Mouse (Mus musculus) liver, postnatal 0 days (tissue): Measurements from ENCODE around the gene Adamts20. TPM values are rescaled to one million over a fixed set of nuclear protein-coding genes. Genes with fewer than 3 reads are reported as not detected.

Experiments used
- ATAC-seq: fragments of 200-750 bp; cut with Nextera tagmentation; 2 replicates; pipeline ENCODE4 v1.8.0; 2017; ENCODE audit warnings: mild to moderate bottlenecking, moderate library complexity
- DNase-seq: peaks from one replicate; pipeline ENCODE4 v3.0.0-alpha.2; 2016
- H3K27ac ChIP-seq: fragments of 300-500 bp; sonication (generic); 2 replicates; pipeline ENCODE4 v1.5.1; 2014; ENCODE audit warnings: antibody characterized with exemption, moderate library complexity, mild to moderate bottlenecking, low read depth
- H3K27me3 ChIP-seq: fragments of 300-500 bp; sonication (generic); 2 replicates; pipeline ENCODE4 v1.6.1; 2014; ENCODE audit warnings: low read length, control low read depth, mixed read lengths; ENCODE audit not compliant: insufficient read depth
- H3K36me3 ChIP-seq: fragments of 300-500 bp; sonication (generic); replicated peaks from 2 replicates; pipeline ENCODE4 v1.6.1; 2014; ENCODE audit warnings: mild to moderate bottlenecking, control low read depth, low read length, moderate library complexity, mixed read lengths; ENCODE audit not compliant: insufficient read depth
- H3K4me1 ChIP-seq: fragments of 300-500 bp; sonication (generic); 2 replicates; pipeline ENCODE4 v1.6.1; 2014; ENCODE audit warnings: antibody characterized with exemption, mild to moderate bottlenecking, control low read depth; ENCODE audit not compliant: insufficient read depth
- H3K4me2 ChIP-seq: fragments of 300-500 bp; sonication (generic); 2 replicates; pipeline ENCODE4 v1.6.1; 2014; ENCODE audit warnings: low read depth, mild to moderate bottlenecking, low read length, moderate library complexity, mixed read lengths
- H3K4me3 ChIP-seq: fragments of 300-500 bp; sonication (generic); 2 replicates; pipeline ENCODE4 v1.5.1; 2014; ENCODE audit warnings: low read depth, low read length
- H3K9ac ChIP-seq: fragments of 300-500 bp; sonication (generic); replicated peaks from 2 replicates; pipeline ENCODE4 v1.6.1; 2014; ENCODE audit warnings: mild to moderate bottlenecking, moderate library complexity
- H3K9me3 ChIP-seq: fragments of 300-500 bp; sonication (generic); 2 replicates; pipeline ENCODE4 v1.6.1; 2016; ENCODE audit warnings: mild to moderate bottlenecking, control low read depth, low read length, mixed read lengths
- CTCF ChIP-seq: sonication (generic); IDR thresholded peaks from 2 replicates; pipeline ENCODE4 v1.5.1; 2016; ENCODE audit warnings: antibody characterized with exemption, low read depth
- EP300 ChIP-seq: IDR thresholded peaks from 2 replicates; pipeline ENCODE4 v1.6.1; 2016; ENCODE audit warnings: antibody characterized with exemption, low read depth, mild to moderate bottlenecking
- WGBS: fragments of 180-500 bp; shearing (Covaris S2); extraction: QIAGEN DNeasy Blood & Tissue Kit; methylation state at CpG from one replicate; pipeline ENCODE4 v1.1.7; 2014; ENCODE audit not compliant: insufficient replicate concordance; 5-methylcytosine and 5-hydroxymethylcytosine counted together
- polyA plus RNA-seq: library from polyadenylated mRNA; unstranded; fragments of >200 nt; fragmentation: Nextera tagmentation; extraction: Ambion mirVana; gene quantifications from 2 replicates; pipeline ENCODE4 v1.2.1, GENCODE M21; 2015

Gene Adamts20
- polyA plus RNA-seq, 1 experiment from 2014 or later = not detected

DNA sequence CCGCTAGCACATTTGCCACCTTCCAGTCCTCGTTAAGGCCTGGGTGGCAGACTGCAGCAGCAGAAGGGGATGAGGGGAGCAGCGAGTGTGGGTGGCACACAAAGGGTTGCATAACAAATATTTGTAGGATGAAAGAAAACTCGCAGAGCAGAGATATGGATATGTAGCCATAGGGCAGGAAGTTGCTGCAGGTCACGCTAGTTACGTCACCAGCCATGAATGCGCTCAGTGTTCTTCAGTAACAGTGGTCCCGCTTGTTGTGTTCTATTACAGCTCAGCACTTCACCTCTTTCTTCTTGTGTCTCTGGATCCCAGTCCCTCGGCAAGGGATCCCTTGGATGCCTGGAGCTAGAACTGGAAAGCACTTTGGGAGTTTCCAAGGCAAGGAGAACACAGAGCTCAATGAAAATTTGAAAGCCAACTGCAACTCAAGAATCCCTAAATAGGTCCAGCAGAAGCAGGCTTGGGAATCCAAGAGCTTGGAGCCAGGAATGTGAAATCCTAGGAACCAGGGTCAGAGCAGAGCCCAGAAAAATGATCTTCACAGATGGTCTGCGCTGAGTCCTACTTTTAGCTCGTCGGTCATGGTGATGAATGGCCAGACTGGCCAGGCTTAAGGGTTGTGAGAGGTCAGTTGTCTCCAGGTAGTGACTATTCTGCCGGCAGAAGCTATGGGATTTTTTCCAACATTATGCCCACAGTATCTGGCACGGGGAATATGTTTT, 34.4 kb downstream of the Adamts20 start:
- no peak for TF ChIP-seq EP300
- no peak for TF ChIP-seq CTCF
- Histone ChIP-seq H3K9me3 (no peaks in the 10 kb centered on the region), H3K36me3 (no peaks in the 10 kb centered on the region), H3K4me1 (no peaks in the 10 kb centered on the region), H3K27ac (no peak overlapping the region), H3K4me3 (no peak overlapping the region), H3K9ac (no peak overlapping the region), H3K27me3 (no peaks in the 10 kb centered on the region), H3K4me2 (no peak overlapping the region)
- ATAC-seq (no peak), DNase-seq (no peak)
- WGBS = 70% methylated on average over 14 of the region's 14 CpGs

DNA sequence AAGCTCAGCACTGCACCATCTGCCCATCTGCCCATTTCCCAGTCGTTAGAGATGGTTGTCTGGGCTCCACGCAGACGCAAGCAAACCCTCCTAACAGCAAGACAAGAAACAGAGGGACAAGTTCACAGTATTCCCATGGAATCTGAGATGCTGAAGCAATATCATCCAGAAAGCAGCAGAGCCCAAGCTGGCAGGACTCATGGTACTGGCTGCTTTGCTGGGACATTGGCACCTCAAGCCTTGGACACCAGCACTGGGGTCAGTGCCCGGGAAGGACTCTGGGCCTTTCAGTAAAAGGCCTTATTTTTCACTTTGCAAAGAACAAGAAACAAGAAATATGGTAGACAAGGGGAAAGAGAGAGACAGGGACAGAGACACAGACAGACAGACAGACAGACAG, 36.5 kb downstream of the Adamts20 start:
- ATAC-seq (no peak), DNase-seq (no peak)
- Histone ChIP-seq H3K36me3 (no peaks in the 10 kb centered on the region), H3K27ac (no peak overlapping the region), H3K27me3 (no peaks in the 10 kb centered on the region), H3K9me3 (no peaks in the 10 kb centered on the region), H3K4me2 (no peak overlapping the region), H3K4me3 (no peak overlapping the region), H3K9ac (no peak overlapping the region), H3K4me1 (no peaks in the 10 kb centered on the region)
- WGBS = 87% methylated on average over 4 of the region's 4 CpGs
- TF ChIP-seq EP300 (no peak), CTCF (no peak)

DNA sequence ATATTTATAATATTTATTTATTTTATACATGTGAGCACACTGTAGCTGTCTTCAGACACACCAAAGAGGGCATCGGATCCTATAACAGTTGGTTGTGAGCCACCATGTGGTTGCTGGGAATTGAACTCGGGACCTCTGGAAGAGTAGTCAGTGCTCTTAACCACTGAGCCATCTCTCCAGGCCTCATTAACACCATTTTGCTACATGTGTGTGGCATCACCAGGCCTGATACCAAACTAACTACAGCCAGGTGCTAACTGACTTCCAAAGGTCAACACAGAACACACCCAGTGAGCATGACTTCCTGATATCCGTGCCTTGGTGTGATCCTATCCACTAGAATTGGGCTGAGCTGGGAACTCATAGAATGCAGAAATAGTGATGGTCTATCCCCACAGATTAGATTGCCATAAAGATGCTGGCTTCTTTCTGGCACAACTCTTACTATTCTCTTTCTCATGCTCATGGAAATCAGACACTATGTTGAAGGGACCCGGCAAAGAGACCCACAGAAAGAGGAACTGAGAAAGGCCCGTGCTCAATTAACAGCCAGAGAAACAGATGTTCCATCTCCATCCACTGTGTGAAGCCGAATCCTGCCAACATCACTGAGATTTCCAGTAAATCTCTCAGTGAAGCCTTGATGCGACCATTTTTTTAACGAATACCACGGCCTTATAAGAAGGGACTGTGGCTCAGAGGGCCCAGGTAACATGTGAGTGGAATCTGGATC, 37.6 kb downstream of the Adamts20 start:
- H3K4me3 ChIP-seq = no peak overlapping the region
- no peaks in the 10 kb centered on the region for H3K4me1 ChIP-seq
- no peaks in the 10 kb centered on the region for H3K36me3 ChIP-seq
- H3K9me3 ChIP-seq = no peaks in the 10 kb centered on the region
- TF ChIP-seq CTCF = no peak
- TF ChIP-seq EP300 = no peak
- H3K9ac ChIP-seq = no peak overlapping the region
- no peak for DNase-seq
- H3K27me3 ChIP-seq = no peaks in the 10 kb centered on the region
- 72% methylated on average over 9 of the region's 9 CpGs for WGBS
- H3K27ac ChIP-seq = no peak overlapping the region
- H3K4me2 ChIP-seq = no peak overlapping the region
- ATAC-seq = no peak

DNA sequence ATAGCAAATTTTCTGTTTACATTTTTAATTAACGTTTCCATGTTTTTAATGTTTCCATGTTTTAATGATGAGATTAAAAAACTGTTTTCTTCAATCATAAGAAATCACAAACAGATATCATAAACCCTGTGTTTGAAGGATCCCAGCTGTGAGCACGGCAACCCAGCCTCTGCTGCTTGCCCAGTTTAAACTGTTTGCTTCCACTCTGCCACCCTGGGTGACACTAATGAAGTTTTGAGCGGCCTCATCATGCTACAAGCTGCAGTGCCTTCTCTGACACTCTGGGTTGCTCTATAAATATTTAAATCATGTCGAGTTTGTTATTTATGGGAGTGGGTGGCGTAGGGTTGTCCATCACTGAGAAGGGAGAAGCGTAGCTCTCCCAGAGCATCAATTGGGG, 44.7 kb downstream of the Adamts20 start:
- TF ChIP-seq CTCF = no peak
- TF ChIP-seq EP300 = no peak
- Histone ChIP-seq H3K27ac (no peak overlapping the region), H3K4me1 (no peaks in the 10 kb centered on the region), H3K4me3 (no peak overlapping the region), H3K36me3 (no peaks in the 10 kb centered on the region), H3K4me2 (no peak overlapping the region), H3K9ac (no peak overlapping the region), H3K27me3 (no peaks in the 10 kb centered on the region), H3K9me3 (no peaks in the 10 kb centered on the region)
- ATAC-seq = no peak
- WGBS = 62% methylated on average over 6 of the region's 6 CpGs
- DNase-seq = no peak

DNA sequence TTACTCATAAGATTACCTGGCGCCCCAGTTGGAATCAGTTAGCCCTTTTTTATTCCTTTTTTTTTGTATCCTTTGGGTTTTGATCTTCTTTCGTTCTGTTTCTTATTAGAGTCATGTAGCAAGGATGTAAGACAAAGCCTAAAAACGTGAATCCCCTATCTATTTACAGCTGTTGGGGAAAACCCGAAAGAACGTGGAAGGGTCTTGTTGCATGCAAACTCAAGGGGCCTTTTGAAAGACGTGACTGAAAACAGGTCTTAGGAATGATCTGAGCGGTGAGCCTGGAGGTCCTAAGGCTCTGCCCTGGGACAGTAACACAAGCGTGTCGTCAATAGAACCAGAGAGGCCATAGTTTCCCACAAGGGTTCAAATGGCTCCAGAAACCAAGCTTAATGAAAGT, 46.1 kb downstream of the Adamts20 start:
- H3K4me3 ChIP-seq = no peak overlapping the region
- H3K4me1 ChIP-seq = no peaks in the 10 kb centered on the region
- no peaks in the 10 kb centered on the region for H3K27me3 ChIP-seq
- 78% methylated on average over 9 of the region's 9 CpGs for WGBS
- H3K9me3 ChIP-seq = no peaks in the 10 kb centered on the region
- TF ChIP-seq CTCF = no peak
- TF ChIP-seq EP300 = no peak
- H3K4me2 ChIP-seq = no peak overlapping the region
- H3K9ac ChIP-seq = no peak overlapping the region
- DNase-seq (no peak), ATAC-seq (no peak)
- H3K27ac ChIP-seq = no peak overlapping the region
- no peaks in the 10 kb centered on the region for H3K36me3 ChIP-seq

DNA sequence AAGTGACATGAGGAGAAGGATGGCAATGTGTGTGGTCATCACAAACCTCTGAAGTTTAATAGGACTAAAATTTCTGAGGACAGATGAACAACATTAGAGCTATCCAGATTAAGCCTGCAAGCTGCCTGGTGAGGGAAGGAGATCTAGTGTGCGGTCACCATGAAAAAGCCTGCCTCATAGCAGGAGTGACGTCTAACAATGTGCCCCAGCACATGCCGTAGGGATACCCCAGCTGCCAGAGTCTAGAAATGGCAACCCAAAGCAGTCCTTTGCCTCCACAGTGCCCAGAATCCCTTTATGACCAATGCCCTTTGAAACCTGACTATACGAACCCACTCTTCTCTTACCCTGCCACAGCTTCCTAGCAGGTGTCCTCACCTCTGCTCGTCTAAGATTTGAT, 46.8 kb downstream of the Adamts20 start:
- H3K27me3 ChIP-seq = no peaks in the 10 kb centered on the region
- H3K9me3 ChIP-seq = no peaks in the 10 kb centered on the region
- TF ChIP-seq EP300 (no peak), CTCF (no peak)
- H3K4me1 ChIP-seq = no peaks in the 10 kb centered on the region
- no peak overlapping the region for H3K27ac ChIP-seq
- H3K4me2 ChIP-seq = no peak overlapping the region
- ATAC-seq (no peak), DNase-seq (no peak)
- no peak overlapping the region for H3K4me3 ChIP-seq
- 77% methylated on average over 5 of the region's 5 CpGs for WGBS
- no peak overlapping the region for H3K9ac ChIP-seq
- H3K36me3 ChIP-seq = no peaks in the 10 kb centered on the region
